Mouse (Mus musculus) frontal cortex, adult (tissue): ENCODE results near the gene Pdxp.
"Not testable (repeated sequence)": the region's sequence is repeated elsewhere in the genome, so short reads cannot be mapped to it uniquely, and the experiment has no call there.

Experiments
- ATAC-seq: cut with Nextera tagmentation; 2 replicates; pipeline ENCODE4 v1.9.2; 2017; ENCODE audit warnings: mild to moderate bottlenecking, moderate library complexity, mixed read lengths; ENCODE audit not compliant: low TSS enrichment

Gene Pdxp

DNA sequence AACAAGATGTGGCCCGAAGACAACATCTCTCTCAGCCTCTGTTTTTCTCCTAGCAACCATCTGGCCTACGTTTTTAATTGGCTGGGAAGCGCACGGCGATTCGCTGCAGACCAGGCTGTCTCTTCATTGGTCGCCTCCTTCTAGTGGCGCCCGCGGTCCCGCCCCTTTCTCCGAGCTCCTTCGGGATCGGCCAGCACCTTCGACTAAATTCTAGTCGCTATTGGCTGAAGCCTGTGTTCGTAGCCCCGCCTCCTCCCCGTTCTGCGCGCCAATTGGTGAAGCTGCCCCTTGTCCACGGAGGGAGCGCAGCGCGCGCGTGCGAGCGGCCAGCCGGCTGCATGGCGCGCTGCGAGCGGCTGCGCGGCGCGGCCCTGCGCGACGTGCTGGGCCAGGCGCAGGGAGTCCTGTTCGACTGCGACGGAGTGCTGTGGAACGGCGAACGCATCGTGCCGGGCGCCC is at the start of gene Pdxp:
Gene Pdxp (plus strand): TSS at position 288 of the 459 bp plus-strand sequence.
- peak; percentile 79 for ATAC-seq

DNA sequence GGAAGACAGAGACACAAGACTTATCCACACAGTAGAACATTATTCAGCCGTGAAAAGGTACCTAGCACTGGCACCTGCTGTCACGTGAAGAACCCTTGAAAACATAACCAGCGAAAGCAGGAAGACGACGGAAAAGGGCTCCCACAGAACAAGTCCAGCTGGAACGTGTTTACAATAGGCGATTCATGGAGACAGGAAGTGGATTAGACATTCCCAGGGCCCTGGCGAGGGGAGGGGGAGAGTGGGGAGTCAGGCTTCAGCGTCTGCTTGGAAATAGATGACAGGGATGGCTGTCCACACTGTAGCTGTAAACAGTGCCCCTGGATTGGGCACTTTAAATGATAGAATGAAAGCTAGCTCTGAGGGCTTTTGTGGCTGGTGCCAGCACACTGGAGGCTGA is 45.3 kb upstream of the Pdxp start:
- ATAC-seq, result no peak

DNA sequence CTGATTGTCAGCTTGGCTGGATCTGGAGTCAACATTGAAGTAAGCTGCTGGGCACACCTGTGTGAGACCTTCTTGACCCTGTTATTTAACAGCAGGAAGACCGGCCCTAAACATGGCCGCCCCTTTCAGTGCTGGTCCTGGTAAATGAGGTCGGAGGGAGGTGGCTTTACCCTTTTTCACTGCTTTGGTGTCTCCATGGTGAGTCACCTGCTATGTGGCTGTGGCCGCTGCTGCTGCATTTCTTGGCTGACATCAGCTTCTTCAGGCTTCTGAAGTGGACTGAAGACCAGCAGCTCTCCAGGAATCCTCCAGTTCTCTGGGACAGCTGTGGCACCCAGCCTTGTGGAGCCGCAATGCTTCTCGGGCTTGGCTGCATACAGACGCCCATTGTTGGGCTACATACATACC is 44.9 kb upstream of the Pdxp start:
- peak; percentile 25; the same call in 1 of the 2 replicates for ATAC-seq

DNA sequence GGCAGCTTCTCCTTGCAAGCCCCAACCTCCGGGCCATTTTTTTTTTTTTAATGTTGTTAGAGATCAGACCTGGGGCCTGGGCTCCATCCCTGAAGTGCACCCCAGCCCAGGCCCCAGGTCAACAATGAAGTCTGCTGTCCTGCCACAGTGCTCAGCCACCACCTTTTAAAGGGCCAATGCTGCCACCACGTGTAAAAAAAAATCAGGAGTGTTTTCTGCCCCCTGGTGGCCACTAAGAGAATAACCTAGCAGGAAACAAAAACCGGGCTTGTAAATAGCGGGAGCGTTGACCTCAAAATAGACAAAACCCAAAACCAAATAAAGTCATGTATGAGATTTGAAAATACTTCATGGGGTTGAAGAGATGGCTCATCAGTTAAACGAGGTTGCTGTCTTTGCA is 43.9 kb upstream of the Pdxp start:
- no peak for ATAC-seq

DNA sequence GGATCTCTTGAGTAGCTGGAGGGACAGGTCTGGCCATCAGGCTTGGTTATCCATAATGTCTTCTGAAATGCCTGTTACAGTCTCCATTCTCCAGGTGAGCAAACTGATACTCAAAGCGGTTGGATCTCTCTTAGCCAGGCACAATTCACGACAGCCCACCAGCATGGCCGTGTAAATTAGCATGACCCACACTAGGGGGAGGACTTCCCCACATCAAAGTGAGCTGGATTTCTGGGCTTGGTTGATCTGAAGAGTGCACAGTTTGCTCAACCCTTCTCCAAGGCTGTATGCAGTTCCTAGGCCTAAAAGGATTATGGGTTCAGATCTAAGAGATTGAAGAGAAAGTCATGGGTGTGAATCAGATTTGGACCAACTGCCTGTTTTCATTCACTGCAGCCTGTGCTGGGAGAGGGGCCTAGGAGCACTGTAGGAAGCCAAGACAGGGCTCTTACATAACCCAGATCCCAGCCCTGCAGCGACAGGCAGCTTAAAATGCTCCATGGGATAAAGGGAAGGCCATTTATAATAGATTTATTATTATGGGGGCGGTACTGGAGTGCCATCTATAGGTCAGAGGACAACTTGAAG is 41.6 kb upstream of the Pdxp start:
- ATAC-seq, result no peak

GRCm38 (mm10) chr15:78873803-78874435 is 39.8 kb upstream of the Pdxp start:
- ATAC-seq, result no peak

GRCm38 (mm10) chr15:78874989-78875388 is 38.7 kb upstream of the Pdxp start:
- ATAC-seq, result no peak

- ATAC-seq, result no peak
Measured at GRCm38 (mm10) chr15:78875537-78875936, 38.2 kb upstream of the Pdxp start.

- peak; percentile 50 for ATAC-seq
Measured at GRCm38 (mm10) chr15:78876258-78876696, 37.4 kb upstream of the Pdxp start.

DNA sequence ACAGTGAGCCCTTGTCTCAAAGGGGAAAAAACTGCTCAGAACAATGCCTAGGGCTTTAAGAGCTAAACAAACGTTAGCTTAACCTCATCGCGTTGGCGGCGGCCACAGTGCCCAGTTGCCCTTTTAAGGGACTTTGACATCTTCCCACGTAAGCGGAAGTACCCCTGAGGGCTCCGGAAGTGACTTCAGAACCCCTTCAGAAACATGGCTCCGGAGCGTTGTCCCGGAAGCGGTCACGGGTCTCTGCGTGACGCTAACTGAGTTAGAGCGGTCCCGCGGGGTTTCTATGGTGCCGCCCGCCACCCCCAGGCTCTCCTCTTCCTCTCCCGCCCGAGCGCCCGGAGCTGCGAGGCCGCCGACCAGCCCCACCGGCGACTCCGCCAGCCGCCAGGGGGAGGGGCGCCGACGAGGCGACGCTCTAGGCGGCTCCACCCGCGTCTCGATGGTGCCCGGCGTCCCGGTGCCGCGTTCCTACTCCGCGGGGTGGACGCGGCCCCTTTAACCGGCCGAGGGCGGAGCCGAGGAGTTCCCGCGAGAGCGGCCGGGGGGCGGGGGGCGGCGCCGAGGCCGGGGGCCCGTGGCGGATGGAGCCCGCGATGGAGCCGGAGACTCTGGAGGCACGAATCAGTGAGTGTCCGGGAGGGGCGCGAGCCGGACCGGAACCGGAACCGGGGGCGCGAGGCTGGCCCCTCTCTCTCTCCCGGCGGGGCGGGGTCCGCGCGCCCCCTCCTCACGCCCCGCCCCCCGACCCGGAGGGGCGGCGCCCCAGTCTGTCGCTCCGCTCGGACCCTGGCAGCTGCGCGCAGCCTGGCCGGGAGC is 36.5 kb upstream of the Pdxp start, which contains the start of gene Gga1:
Gene Gga1 (plus strand): TSS at position 200 of the 819 bp plus-strand sequence.
- ATAC-seq, result peak; percentile 81

- ATAC-seq, result no peak
Measured at GRCm38 (mm10) chr15:78877810-78878390, 35.8 kb upstream of the Pdxp start.

GRCm38 (mm10) chr15:78878792-78879516 is 34.8 kb upstream of the Pdxp start:
- ATAC-seq, result not testable (repeated sequence)

GRCm38 (mm10) chr15:78880432-78880831 is 33.3 kb upstream of the Pdxp start:
- ATAC-seq, result no peak

- ATAC-seq, result no peak
Measured at GRCm38 (mm10) chr15:78881828-78882227, 31.9 kb upstream of the Pdxp start.

DNA sequence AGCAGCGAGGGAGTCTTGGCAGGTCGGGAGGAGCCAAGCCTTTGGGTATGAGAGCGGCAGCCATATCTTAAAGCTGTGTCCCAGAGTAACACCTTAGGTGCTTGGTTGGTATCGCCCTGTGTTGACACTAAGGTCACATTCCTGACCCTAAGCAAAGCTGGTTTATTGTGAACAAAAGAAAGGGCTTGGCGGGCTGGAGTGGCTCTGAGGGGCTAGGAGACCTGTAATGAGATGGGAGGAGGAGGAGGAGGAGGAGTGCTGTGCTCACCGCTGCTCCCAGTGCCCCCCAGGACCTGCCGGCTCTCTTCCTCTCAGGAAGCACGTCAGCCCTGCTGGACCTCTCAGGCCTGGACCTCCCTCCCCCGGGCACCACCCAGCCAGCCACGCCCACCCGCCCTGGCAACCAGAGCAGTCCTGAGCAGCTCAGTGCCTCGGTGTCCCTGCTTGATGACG is 24.3 kb upstream of the Pdxp start:
- no peak for ATAC-seq

GRCm38 (mm10) chr15:78892440-78892839 is 21.3 kb upstream of the Pdxp start:
- ATAC-seq, result no peak

DNA sequence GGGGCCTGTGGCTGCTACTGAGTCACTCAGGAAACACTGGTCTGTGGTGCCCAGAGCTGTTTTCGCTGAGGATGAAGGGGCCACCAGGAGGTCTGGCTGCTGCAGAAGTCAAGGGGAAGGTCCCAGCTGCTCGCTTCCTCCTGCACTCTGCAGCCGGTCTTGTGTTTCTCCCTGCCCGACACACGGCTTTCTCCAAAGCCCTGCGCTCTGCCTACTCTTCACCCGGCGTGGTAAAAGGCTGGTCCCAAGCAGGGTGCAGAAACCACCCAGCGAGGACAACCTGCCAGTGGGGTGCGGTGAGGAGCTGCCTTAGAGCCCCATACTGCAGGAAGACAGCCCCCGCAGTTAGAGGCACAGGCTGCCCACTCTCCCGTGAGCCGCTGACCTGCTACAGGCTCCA is 19.0 kb upstream of the Pdxp start:
- no peak for ATAC-seq

DNA sequence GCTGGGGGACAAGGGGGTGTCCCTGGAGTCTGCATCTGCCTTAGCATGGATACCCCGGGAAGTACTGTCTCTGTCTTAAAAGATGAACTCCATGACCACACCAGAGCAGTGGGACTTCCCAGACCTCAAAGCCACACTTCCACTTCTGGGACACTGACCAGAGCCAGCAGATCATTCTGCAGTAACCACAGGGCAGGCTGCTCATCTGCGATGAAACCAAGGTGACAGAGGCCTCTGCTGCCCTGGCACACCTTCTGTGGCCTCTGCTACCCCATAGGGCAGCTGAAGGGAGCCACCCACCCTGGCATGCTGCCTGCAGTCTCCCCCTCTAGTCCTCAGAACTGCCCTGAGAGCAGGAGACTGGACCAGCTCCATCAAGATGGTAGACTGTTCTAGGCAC is 18.0 kb upstream of the Pdxp start:
- ATAC-seq, result no peak

- ATAC-seq, result no peak
Measured at GRCm38 (mm10) chr15:78896149-78896548, 17.6 kb upstream of the Pdxp start.

DNA sequence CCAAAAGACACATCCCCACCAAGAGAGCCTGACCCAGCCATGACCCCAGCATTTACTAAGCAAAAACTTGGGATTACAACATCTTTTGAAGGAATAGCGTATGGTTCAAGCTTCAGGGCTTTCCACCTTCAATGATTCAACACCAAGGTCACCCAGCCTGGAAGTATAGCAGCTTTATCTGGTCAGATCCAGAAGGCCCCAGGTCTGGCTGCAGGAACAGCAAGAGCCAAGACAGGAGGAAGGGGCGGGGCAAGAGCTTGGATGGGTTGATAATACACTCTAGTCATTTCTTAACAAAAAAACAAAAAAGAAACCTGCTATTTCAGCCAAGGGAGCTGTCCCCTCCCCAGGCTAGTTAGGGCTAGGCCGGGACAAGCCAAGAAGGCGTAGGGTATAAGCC is 16.2 kb upstream of the Pdxp start:
- ATAC-seq, result no peak

GRCm38 (mm10) chr15:78898507-78899001 is 15.2 kb upstream of the Pdxp start:
- ATAC-seq, result no peak
